Mouse (Mus musculus) fat pad, adult 2 months (tissue): ENCODE data around the gene Pef1.

Experiments used
- DNase-seq: peaks from one replicate; pipeline ENCODE4 v3.0.0-alpha.2; 2011; ENCODE audit warnings: low read depth, low spot score; ENCODE audit errors: extremely low read depth

Pef1 gene

GRCm38 (mm10) chr4:130102111-130102651 is at the start of gene Pef1:
Gene Pef1, plus strand, starts transcription at chr4:130102558.
- DNase-seq: no peak

- DNase-seq: no peak
Measured at GRCm38 (mm10) chr4:130053111-130053510, 49.2 kb upstream of the Pef1 start.

GRCm38 (mm10) chr4:130054727-130055126 is 47.6 kb upstream of the Pef1 start:
- DNase-seq: no peak

GRCm38 (mm10) chr4:130055160-130056010 is 47.0 kb upstream of the Pef1 start:
- no peak for DNase-seq

- DNase-seq: no peak
Measured at GRCm38 (mm10) chr4:130056011-130056322, 46.4 kb upstream of the Pef1 start.

- no peak for DNase-seq
Measured at GRCm38 (mm10) chr4:130056471-130056870, 45.9 kb upstream of the Pef1 start.

- no peak for DNase-seq
Measured at GRCm38 (mm10) chr4:130060937-130061336, 41.4 kb upstream of the Pef1 start.

GRCm38 (mm10) chr4:130063191-130063590 is 39.2 kb upstream of the Pef1 start:
- DNase-seq: no peak

GRCm38 (mm10) chr4:130066816-130067215 is 35.5 kb upstream of the Pef1 start:
- no peak for DNase-seq

- DNase-seq: no peak
Measured at GRCm38 (mm10) chr4:130070523-130070922, 31.8 kb upstream of the Pef1 start.

GRCm38 (mm10) chr4:130071758-130072157 is 30.6 kb upstream of the Pef1 start:
- no peak for DNase-seq

- no peak for DNase-seq
Measured at GRCm38 (mm10) chr4:130073367-130073766, 29.0 kb upstream of the Pef1 start.

- DNase-seq: peak; percentile 85
Measured at GRCm38 (mm10) chr4:130074761-130075515, 27.4 kb upstream of the Pef1 start.

GRCm38 (mm10) chr4:130076856-130077255 is 25.5 kb upstream of the Pef1 start:
- DNase-seq: no peak

- no peak for DNase-seq
Measured at GRCm38 (mm10) chr4:130078816-130079485, 23.4 kb upstream of the Pef1 start.

GRCm38 (mm10) chr4:130079521-130079920 is 22.8 kb upstream of the Pef1 start:
- no peak for DNase-seq

- peak; percentile 50 for DNase-seq
Measured at GRCm38 (mm10) chr4:130081345-130082190, 20.8 kb upstream of the Pef1 start.

GRCm38 (mm10) chr4:130082211-130082610 is 20.1 kb upstream of the Pef1 start:
- DNase-seq: no peak

GRCm38 (mm10) chr4:130084331-130084945 is 17.9 kb upstream of the Pef1 start:
- no peak for DNase-seq

GRCm38 (mm10) chr4:130085246-130085820 is 17.0 kb upstream of the Pef1 start:
- no peak for DNase-seq
